Mouse (Mus musculus) MEL (cell line): ENCODE data around the gene Canx.

Source experiments
- CTCF ChIP-seq, 3 experiments: IDR thresholded peaks in 2 of 3; conservative IDR thresholded peaks in 1 of 3; 2 replicates each; pipeline ENCODE4 v1.5.1; 2011 to 2012; ENCODE audit warnings: low read length in 3 of 3, low read depth in 2 of 3, mild to moderate bottlenecking in 2 of 3, improper control_type of control experiment in 1 of 3, inconsistent platforms in 1 of 3, mixed read lengths in 1 of 3, moderate library complexity in 1 of 3; ENCODE audit not compliant: control insufficient read depth in 1 of 3, insufficient read depth in 1 of 3, poor library complexity in 1 of 3, severe bottlenecking in 1 of 3
- POLR2A ChIP-seq, 2 experiments: IDR thresholded peaks; 2 replicates each; pipeline ENCODE4 v1.6.1; 2011 to 2012; ENCODE audit warnings: low read length in 2 of 2, mild to moderate bottlenecking in 2 of 2, control low read depth in 1 of 2, improper control_type of control experiment in 1 of 2, low read depth in 1 of 2, moderate library complexity in 1 of 2; ENCODE audit not compliant: control insufficient read depth in 1 of 2, insufficient read depth in 1 of 2, poor library complexity in 1 of 2
- POLR2AphosphoS2 ChIP-seq: IDR thresholded peaks from 2 replicates; pipeline ENCODE4 v1.6.1; 2011; ENCODE audit warnings: low read length, improper control_type of control experiment
- USF1 ChIP-seq: IDR thresholded peaks from 2 replicates; pipeline ENCODE4 v1.6.1; 2014; ENCODE audit warnings: low read depth, mild to moderate bottlenecking, inconsistent platforms, low read length, improper control_type of control experiment, moderate library complexity
- ZNF384 ChIP-seq: IDR thresholded peaks from 2 replicates; pipeline ENCODE4 v1.6.1; 2012; ENCODE audit warnings: low read depth, mild to moderate bottlenecking, inconsistent platforms, low read length, improper control_type of control experiment

- TF ChIP-seq POLR2AphosphoS2 (no peak), USF1 (no peak), CTCF (IDR thresholded peaks at IDR 0.05 in 2 of 3, conservative IDR thresholded peaks at IDR 0.05 in 1 of 3; ENCODE audit: control insufficient read depth in 1 of 3, insufficient read depth in 1 of 3, low read depth in 2 of 3, low read length in 3 of 3, poor library complexity in 1 of 3, severe bottlenecking in 1 of 3) (no peak), ZNF384 (no peak), POLR2A (IDR thresholded peaks at IDR 0.05; ENCODE audit: control insufficient read depth in 1 of 2, insufficient read depth in 1 of 2, low read depth in 1 of 2, low read length in 2 of 2, poor library complexity in 1 of 2) (no peak)
Measured at GRCm38 (mm10) chr11:50256615-50257014, 68.9 kb downstream of the Canx start.
